Mouse (Mus musculus): Measurements from ENCODE around the gene Thumpd3.

Thumpd3 gene

GRCm38 (mm10) chr6:113046041-113046975 is at the start of gene Thumpd3:
TSS of gene Thumpd3 (plus strand) at chr6:113046225.
- DNase-seq, result peak; percentile 97 to 99

- DNase-seq, result no peak
Measured at GRCm38 (mm10) chr6:112999199-112999598, 46.8 kb upstream of the Thumpd3 start.

GRCm38 (mm10) chr6:113000666-113001287 is 45.2 kb upstream of the Thumpd3 start:
- peak; percentile 91 to 94 for DNase-seq

GRCm38 (mm10) chr6:113001719-113002118 is 44.3 kb upstream of the Thumpd3 start:
- no peak for DNase-seq

GRCm38 (mm10) chr6:113003313-113004111 is 42.5 kb upstream of the Thumpd3 start:
- DNase-seq, result no peak

GRCm38 (mm10) chr6:113006833-113007232 is 39.2 kb upstream of the Thumpd3 start:
- DNase-seq, result no peak

GRCm38 (mm10) chr6:113011886-113012285 is 34.1 kb upstream of the Thumpd3 start:
- DNase-seq, result no peak

GRCm38 (mm10) chr6:113012495-113012941 is 33.5 kb upstream of the Thumpd3 start:
- peak; percentile 25 to 34 for DNase-seq

- DNase-seq, result no peak
Measured at GRCm38 (mm10) chr6:113013550-113013949, 32.5 kb upstream of the Thumpd3 start.

GRCm38 (mm10) chr6:113017500-113018047 is 28.5 kb upstream of the Thumpd3 start:
- DNase-seq, result no peak

- no peak for DNase-seq
Measured at GRCm38 (mm10) chr6:113018139-113018538, 27.9 kb upstream of the Thumpd3 start.

GRCm38 (mm10) chr6:113024866-113025265 is 21.2 kb upstream of the Thumpd3 start:
- no peak for DNase-seq

GRCm38 (mm10) chr6:113025774-113026173 is 20.3 kb upstream of the Thumpd3 start:
- no peak for DNase-seq

GRCm38 (mm10) chr6:113027446-113027845 is 18.6 kb upstream of the Thumpd3 start:
- no peak for DNase-seq

GRCm38 (mm10) chr6:113029006-113029405 is 17.0 kb upstream of the Thumpd3 start:
- no peak for DNase-seq

GRCm38 (mm10) chr6:113030553-113030952 is 15.5 kb upstream of the Thumpd3 start:
- no peak for DNase-seq

- DNase-seq, result no peak
Measured at GRCm38 (mm10) chr6:113030970-113031660, 14.9 kb upstream of the Thumpd3 start.

- no peak for DNase-seq
Measured at GRCm38 (mm10) chr6:113032121-113032520, 13.9 kb upstream of the Thumpd3 start.

GRCm38 (mm10) chr6:113033185-113033584 is 12.8 kb upstream of the Thumpd3 start:
- DNase-seq, result no peak

- no peak for DNase-seq
Measured at GRCm38 (mm10) chr6:113034466-113034865, 11.6 kb upstream of the Thumpd3 start.

- DNase-seq, result no peak
Measured at GRCm38 (mm10) chr6:113036463-113037175, 9.4 kb upstream of the Thumpd3 start.

Measured in cerebellum, postnatal 36 days (tissue).